Mouse (Mus musculus): Measurements from ENCODE around the gene Plscr2.

The Plscr2 gene

DNA sequence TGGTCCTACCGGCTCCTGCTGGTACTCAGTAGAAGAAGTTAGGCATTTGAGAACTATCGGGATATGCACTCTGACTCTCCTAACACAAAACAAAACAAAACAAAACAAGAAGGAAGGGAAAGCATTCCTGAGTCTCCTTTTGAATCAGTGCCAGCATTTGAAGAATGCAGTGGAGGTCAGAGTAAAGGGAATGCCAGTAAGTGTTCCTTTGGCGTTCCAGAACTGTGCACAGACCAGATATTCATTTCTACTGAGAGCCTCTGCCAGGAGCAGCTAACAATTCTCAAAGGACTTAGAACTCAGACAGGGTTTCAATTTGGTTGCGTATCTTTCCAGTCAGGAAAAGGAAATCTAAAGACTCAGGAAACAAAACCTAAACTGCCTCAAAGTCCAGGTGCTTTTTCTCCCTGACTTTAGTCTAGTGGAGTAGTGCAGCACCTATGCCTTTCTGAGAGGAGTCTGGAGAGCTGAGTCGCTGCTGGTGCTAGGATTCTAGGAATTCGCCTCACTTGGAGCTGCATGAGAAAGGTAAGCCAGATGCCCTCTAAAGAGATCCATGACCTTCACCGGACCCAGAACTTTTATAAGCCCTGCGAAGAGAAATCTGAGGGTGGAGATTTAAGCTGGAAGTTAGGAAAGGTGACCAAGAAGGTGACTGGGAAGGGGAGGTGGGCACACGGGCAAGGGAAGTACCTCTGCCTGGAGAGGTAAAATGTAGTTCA, at the start of gene Plscr2:
Gene Plscr2 (plus strand): TSS at position 117 of the 722 bp plus-strand sequence.
- DNase-seq (ENCODE audit: low spot score), result no peak

DNA sequence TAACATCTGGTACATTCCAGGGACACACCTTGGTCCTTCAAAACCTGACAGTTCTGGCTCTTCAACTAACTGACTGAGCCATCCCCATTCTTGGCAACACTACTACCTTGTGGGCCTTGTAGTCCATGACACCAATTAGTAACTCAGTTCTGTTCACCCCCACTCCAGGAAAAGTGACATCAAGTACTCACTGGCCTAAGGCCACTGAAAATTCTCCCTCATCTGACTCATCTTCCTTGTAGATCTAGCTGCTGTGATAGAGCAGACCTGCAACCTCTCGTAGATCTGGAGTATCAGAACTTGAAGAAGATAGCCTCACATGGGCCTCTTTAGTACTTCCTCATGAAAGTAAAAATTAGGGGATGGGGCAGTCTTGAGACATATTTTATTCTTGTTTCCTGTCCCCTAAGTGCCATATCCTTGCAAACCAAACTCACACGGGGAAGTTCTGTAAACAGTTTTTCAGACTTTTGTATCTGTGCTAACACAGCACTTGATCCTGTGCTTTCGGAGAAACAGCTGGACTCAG, 49.2 kb upstream of the Plscr2 start:
- DNase-seq (ENCODE audit: low spot score), result no peak

DNA sequence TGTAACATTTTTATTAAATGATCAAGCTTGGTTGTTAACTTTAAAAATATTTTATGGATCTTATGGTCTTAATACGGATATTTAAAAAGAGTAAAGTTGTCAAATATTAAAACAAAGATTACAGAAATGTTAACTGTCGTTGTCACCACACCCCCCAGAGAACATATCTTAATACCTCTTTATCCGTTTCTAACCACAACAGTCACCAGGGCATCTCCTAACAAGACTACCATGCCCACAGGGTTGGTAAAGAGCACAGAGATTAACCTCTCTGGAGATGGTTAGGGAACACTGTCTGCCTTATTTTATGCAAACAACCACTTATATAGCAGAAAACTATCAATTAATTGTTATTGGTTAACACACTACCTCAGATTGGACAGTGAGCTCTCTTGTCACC, 48.6 kb upstream of the Plscr2 start:
- DNase-seq (ENCODE audit: low spot score), result no peak

DNA sequence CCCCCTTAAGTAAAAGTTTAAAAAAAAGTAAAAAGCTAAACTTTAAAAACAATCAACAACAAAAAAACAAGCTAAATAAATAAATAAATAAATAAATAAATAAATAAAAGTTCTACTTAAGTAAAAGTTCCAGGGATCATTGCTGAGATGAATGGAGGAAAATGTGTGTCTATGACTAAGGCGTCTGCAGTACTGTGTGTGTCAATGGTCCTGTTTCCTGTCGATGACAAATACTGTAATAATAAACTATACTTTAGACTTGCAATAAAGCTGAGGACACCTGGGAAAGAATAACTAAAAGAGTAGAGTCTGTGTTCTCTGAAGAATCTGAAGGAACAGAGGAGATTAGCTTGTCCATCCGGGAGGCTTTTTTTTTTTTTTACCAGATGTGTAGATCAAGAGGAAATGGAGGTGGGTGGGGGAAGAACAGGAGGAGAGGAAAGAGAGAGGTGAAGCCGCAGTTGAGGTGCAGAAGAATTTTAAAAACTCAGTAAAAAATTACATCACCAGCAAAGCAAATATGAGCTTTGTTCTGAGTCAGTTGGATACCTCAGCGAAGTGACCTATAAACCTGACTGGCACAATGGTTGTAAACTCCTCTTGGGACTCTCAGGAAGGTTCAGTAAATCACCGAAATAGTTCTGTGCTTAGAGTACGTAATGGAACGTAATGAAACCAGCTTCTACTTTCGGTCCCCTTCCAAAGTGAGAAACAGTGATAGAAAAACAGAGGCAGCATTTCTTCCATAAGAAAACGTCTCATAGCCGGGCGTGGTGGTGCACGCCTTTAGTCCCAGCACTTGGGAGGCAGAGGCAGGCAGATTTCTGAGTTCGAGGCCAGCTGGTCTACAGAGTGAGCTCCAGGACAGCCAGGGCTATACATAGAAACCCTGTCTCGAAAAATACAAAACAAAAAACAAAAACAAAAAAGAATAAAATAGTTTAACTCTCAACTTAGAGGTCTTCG, 46.3 kb upstream of the Plscr2 start:
- DNase-seq (ENCODE audit: low spot score), result no peak

DNA sequence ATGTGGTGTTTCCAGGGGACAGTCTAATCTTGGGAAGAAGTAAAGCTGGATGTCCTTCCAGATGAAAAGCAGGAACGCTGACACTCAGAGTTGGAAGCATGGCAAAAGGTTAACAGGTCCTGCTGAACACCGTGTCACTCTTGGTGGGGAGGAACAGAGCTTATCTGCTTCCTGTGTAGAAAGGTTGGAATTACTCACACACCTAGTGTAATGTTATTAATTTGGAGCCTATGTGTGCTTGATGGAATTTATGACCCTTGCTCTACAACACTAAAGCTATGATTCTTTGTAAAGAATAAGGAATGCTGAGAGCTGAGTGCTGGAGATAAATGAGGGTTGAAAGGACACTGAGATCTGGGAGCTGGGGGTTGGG, 45.6 kb upstream of the Plscr2 start:
- DNase-seq (ENCODE audit: low spot score), result no peak

DNA sequence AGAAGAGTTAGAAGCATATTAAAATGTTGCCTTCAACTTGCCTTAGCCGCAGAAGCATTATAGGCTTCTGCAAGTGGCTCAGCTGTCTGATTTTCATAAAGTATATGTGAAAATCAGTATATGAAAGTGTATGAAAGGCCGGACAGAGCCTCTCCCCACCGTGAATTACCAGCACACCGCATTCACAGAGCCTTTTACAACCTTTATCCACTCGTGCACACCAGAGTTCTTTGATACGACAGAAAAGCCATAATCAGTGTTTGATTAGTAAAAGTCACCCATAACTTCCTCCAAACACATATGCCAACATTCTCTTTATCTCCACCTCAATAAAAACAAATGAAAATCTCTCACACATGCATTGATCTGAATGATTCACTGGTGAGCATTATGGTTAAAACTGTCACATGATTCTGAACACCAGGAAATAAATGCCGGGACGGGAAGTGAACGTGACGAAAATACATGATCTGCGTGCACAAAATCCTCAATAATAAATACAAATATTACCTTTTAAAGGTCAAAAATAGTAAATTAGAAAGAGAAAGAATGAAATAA, 40.4 kb upstream of the Plscr2 start:
- DNase-seq (ENCODE audit: low spot score), result no peak

DNA sequence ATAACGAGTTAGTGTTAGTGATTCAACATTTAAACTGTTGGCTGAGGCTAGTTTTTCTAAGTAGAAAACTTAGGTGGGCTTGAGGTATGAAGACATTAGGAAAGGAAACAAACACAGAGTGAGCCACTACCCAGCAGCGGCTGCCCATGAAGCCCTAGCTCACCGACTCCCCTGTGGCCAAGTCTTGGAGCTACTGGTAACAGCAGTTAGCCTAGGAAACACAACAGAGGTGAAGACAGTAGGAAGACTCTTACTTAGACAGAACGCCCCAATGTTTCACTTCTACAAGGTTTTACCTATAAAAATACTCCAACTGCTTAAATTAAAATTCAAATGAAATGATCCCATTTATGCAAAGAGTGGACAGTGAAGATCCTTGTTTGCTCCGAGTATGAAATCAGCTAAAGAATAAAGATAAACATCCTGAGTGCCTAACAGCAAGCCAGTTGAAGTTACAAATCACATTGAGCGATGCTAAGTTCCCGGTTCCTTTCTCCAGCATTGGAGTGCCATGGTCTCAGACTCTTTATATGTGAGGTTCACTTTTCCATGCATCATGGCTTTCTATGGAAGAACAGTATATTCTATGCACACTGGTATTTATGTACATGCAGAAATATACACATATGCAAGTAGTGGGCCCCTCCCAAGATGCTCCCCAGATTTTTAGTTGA, 26.5 kb upstream of the Plscr2 start:
- no peak for DNase-seq (ENCODE audit: low spot score)

DNA sequence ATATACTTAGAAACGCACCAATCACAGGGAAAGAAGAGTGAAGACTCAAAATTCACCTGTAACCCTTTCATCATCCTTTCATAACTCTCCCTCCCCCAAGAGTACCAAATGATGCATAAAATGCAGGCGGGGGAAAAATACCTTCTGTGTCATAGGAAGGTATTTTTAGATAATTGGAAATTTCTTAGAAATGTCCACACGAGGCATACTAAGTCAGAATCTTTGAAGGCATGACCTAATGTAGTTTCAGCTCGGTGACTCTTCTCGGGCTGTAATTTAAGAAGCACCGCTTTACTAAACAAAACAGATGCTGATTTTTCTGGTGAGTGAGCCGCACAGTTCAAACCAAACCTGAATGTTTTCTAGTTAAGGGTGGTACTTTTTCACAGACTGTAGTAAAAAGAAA, 26.0 kb upstream of the Plscr2 start, which contains the start of gene Plscr1:
Gene Plscr1 (plus strand): TSS at position 304 of the 406 bp plus-strand sequence.
- no peak for DNase-seq (ENCODE audit: low spot score)

DNA sequence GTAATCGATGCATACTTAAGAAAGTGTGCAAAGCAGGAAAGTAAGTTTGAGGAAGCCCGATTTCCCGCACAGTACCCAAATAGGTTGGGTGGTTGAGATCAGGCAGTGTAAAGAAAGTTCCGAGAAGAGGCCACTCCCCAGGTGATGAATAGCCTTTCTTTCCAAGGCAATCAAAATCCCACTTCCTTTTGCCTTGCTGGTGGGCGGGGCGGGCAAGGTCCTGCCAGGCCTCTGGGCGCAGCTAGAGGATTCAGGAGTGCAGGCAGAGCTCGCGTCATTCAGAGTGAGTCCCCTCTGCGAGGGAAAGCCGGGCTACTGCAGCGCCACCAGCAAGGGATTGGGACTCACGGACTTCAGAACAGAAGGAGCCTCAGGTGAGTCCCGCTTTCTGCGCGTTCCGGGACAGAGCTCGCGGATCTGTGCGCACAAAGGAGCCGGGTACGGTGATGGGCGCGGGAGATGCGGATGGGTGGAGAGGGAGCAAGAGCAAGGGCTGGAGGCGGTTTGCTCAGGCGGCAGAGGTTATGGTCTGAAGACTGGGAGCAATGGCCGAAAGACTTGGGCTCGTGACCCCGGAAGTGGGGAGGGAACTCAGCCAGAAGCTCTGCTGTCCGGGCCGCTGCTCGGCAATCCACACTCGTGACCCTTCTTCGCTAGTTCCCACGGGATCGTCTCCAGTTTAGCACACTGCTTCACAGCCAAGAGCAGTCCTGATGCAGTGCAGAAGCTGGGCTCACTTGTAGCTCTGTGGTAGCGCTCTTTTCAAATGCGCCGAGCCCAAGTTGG, 25.2 kb upstream of the Plscr2 start:
- DNase-seq (ENCODE audit: low spot score), result peak; percentile 86

DNA sequence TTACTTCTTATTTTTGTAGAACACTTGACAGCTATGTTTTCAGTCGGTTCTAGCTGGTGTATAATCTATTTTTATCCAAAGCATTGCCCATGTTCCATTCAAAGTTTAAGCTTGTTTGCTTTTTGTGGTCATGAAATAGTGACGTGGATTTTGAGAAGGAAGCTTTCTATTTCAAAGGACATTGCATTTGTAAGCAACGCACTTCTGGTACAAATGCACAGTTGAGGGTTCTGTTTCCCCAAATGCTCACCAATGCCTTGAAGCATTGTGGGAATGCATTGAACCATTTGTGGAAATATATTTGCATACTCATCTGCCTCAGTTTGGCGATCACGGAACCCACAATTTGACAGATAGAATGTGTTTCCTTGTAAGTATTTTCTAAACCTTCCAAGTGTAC, 22.7 kb upstream of the Plscr2 start:
- DNase-seq (ENCODE audit: low spot score), result no peak

DNA sequence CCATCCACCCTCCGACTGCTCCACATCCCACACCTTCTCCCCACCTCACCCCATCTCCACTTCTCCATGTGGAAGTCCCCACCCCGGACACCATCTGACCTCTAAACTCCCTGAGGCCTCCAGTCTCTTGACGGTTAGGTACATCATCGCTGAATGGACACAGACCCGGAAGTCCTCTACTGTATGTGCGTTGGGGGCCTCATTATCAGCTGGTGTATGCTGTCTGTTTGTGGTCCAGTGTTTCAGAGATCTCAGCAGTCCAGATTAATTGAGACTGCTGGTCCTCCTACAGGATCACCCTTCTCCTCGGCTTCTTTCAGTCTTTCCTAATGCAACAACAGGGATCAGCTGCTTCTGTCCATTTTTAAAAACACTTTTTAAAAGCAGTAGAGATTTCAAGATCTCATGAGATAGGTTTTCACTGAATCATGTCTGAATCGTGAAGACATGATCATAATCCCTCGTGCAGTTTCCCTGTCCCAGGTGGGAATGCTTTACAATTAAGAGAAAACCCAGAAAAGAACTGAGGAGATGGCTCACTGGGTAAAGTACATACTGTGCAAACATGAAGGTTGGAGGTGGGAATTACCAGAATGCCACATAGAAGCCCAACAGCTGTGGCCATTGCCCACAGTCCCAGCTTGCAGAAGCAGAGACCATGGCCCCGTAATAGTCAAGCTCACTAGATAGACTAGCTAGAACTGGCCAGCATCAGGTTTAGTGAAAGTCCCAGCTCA, 21.6 kb upstream of the Plscr2 start:
- no peak for DNase-seq (ENCODE audit: low spot score)

DNA sequence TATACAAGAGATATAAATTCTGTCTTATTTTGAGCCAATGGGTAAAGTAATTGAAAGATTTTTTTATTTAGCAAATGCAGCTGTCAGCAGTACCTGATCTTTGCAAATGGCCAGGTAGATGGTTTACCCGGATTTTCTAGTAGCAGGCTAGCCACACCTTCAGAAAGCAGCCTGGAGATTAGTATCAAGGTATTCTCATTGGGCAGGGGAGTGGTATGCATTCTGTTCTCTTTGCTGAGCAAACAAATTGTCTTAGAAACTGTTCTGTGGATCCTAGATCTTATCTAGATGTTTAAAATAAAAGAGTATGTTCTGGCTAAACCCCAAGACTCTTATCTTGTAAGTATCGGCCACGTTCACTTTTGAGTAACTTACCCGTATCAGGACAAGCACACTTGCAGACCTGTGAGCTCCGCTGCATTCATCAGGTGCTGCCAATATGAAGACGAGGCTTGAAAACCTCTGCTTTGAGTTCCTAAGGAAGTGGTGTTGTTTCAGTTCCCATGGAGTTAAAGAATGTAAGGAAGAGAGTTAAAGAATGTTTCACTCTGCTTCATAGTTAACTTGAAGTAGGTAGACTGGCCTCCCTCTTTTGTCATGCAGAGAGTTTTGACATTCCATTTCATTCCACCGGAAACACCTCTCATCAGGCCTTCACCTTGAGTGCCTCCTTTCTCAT, 14.8 kb upstream of the Plscr2 start:
- DNase-seq (ENCODE audit: low spot score), result no peak

DNA sequence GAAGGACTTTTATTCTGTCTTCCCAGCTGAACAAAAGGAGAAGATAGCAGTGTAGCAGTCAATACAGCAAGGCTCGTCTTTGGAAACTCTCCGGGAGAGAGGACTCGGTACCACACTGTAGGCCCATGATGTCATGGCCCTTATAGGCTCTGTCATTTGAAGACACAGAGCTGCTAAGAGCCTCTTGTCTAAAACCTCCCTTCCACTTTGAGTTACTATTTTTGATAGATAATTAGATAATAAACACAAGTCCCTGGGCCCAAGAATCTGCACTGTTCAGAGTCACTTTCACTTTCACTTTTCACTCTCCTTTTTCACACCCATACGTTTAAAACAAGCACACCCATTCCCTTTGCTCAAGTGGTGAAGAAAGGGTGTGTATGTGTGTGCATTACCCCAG, 9.7 kb upstream of the Plscr2 start:
- DNase-seq (ENCODE audit: low spot score), result no peak

DNA sequence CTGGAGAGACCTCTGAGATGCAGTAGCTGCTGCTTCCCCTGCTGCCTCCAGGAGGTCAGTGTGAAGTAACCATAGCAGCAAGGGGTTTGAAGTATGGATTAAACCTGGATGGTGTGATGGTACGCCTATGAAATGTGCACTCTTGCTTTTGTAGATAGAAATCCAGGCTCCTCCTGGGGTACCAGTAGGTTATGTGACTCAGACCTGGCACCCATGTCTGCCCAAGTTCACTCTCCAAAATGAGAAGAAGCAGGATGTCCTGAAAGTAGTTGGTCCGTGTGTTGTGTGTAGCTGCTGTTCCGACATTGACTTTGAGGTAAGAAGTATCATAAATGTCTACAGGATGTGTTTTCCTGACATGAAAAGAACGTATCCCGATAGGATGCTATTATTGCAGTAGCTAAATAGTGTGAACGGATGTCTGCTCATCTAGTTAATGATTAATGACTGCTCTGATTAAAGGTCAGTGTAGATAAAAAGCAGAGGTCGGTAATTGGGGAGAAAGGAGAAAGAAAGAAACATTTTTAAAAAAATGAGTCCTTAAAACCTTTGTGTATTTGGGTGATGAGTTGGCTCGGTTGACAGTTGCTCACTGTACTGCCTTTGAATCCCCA, 8.7 kb upstream of the Plscr2 start:
- DNase-seq (ENCODE audit: low spot score), result no peak

DNA sequence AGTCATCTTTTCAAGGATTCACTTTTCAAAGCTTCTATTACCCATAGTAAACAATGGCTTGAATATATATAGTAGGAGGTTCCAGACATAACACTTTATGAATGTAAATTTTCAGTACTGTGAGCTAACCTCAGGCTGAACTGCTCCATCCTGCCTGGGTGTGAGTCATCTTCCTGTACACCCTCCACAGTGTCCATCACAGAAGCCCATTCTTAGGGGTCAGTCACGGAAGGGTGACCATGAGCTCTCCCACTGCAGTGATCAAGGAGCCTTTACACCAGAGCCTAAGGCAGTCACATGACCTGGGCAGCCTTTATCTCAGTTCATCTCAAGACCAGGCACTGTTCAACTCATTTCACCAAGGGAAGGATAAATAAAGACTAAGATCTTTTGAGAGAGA, 7.7 kb upstream of the Plscr2 start:
- DNase-seq (ENCODE audit: low spot score), result no peak

DNA sequence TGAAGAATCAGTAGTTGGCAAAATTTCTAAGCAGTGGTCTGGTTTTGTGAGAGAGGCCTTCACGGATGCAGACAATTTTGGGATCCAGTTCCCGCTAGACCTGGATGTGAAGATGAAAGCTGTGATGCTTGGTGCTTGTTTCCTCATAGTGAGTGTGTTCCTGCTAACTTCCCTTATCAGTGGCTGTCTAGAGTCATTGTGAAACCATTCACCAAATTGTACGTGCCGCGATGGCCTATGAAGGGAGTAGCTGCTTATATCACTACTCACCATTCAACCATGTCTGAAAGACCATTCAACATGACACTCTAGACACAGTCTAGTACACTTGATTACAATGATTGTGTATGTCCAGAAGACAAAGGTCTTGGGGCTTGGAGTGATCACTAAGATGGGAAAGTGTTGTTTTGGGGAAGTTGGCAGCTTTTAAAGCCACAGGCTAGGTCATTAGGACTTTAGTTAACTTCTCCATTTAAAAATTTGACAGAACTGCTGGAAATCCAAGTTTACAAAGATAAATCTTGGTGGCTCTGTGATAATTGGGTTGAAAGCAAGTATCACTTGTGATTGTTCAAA, 5.5 kb upstream of the Plscr2 start:
- DNase-seq (ENCODE audit: low spot score), result no peak

DNA sequence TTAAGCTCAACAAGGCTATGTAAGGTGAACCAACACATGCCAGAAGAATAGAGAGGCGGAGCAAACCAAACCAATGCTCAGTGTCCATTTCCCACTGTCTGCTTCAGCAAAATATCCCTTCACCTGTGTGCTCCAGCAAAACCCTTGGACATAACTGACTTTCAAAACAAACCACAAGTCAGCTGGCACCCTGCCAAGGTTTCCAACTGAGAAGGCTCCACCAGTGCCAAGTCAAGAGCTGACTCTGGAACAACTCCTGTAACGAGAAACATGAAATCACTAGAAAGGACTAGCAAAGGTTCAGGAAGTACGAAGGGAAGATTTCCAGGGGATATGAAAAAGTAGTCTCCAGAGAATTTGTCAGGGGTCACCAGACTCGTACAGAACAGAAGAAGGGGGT, 4.5 kb upstream of the Plscr2 start:
- DNase-seq (ENCODE audit: low spot score), result no peak

DNA sequence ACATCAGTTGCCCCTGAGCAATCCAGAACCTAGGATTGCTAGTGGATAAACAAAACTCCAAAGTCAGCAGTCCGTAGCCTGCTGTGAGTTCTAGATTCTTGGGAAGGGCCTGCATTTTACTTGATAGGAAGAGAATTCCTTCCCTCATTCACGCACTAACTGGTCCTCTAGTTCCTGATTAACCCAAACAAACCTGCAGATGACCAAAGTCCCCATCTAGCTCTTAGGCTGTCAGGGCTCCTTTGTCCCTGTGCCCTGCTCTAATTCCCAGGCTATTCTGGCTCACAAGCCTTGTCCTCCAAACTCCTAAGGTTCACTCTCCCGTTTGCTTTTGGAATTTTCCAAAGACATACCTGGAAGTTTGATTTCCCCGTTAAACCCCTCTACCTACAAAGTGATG, 2.8 kb upstream of the Plscr2 start:
- DNase-seq (ENCODE audit: low spot score), result no peak

DNA sequence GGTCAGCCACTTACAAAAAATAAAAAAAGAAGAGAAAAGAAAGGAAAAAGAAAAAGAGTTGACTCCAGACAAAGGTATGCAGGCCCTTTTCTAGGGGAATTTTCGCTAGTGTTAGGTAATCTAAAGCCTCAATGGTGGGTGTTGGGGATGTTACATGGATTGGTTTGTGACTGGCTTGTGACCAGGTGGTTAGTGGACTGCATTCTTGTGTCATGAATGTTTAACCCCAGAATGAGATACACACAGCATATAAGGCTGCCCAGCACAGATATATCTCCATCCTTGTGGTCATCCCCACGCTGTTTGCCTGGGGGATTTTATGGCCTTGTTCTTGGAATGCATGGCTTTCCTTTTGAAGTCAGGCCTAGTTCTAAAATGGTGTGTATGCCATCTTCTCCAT, 2.1 kb upstream of the Plscr2 start:
- no peak for DNase-seq (ENCODE audit: low spot score)
